Mouse (Mus musculus) stomach, postnatal 0 days (tissue): Measurements from ENCODE around the gene Lrp1. TPM values are rescaled to one million over a fixed set of nuclear protein-coding genes. Genes with fewer than 3 reads are reported as not detected.

ENCODE experiments used
- ATAC-seq: fragments of 200-750 bp; cut with Nextera tagmentation; 2 replicates; pipeline ENCODE4 v1.8.0; 2017; ENCODE audit not compliant: low FRiP score, low TSS enrichment
- DNase-seq: peaks from one replicate; pipeline ENCODE4 v3.0.0-alpha.2; 2016; ENCODE audit warnings: low spot score
- H3K27ac ChIP-seq: fragments of 300-500 bp; sonication (generic); replicated peaks from 2 replicates; pipeline ENCODE4 v1.5.1; 2014; ENCODE audit warnings: mild to moderate bottlenecking, control low read depth
- H3K27me3 ChIP-seq: fragments of 300-500 bp; sonication (generic); 2 replicates; pipeline ENCODE4 v1.6.1; 2014; ENCODE audit warnings: low read length; ENCODE audit not compliant: control insufficient read depth, insufficient read depth
- H3K36me3 ChIP-seq: fragments of 300-500 bp; sonication (generic); 2 replicates; pipeline ENCODE4 v1.6.1; 2014; ENCODE audit warnings: low read length, mixed read lengths; ENCODE audit not compliant: control insufficient read depth, insufficient read depth
- H3K4me1 ChIP-seq: fragments of 300-500 bp; sonication (generic); replicated peaks from 2 replicates; pipeline ENCODE4 v1.6.1; 2014; ENCODE audit warnings: antibody characterized with exemption; ENCODE audit not compliant: control insufficient read depth, insufficient read depth
- H3K4me2 ChIP-seq: fragments of 300-500 bp; sonication (generic); replicated peaks from 2 replicates; pipeline ENCODE4 v1.6.1; 2014; ENCODE audit warnings: low read depth, mild to moderate bottlenecking, control low read depth, moderate library complexity
- H3K4me3 ChIP-seq: fragments of 300-500 bp; sonication (generic); 2 replicates; pipeline ENCODE4 v1.5.1; 2014; ENCODE audit warnings: low read depth, low read length, control low read depth
- H3K9ac ChIP-seq: fragments of 300-500 bp; sonication (generic); 2 replicates; pipeline ENCODE4 v1.6.1; 2014; ENCODE audit warnings: mild to moderate bottlenecking, low read length, control low read depth, mixed read lengths
- H3K9me3 ChIP-seq: fragments of 300-500 bp; sonication (generic); 2 replicates; pipeline ENCODE4 v1.6.1; 2016; ENCODE audit warnings: low read length; ENCODE audit not compliant: control insufficient read depth
- CTCF ChIP-seq: IDR thresholded peaks from 2 replicates; pipeline ENCODE4 v1.5.1; 2016; ENCODE audit warnings: antibody characterized with exemption, low read depth, mild to moderate bottlenecking, moderate library complexity
- EP300 ChIP-seq: optimal IDR thresholded peaks from 2 replicates; pipeline ENCODE3; 2016; ENCODE audit warnings: antibody characterized with exemption
- WGBS: fragments of 180-500 bp; shearing (Covaris S2); extraction: QIAGEN DNeasy Blood & Tissue Kit; methylation state at CpG from one replicate; pipeline ENCODE4 v1.1.7; 2014; 5-methylcytosine and 5-hydroxymethylcytosine counted together
- polyA plus RNA-seq: library from polyadenylated mRNA; unstranded; fragments of >200 nt; fragmentation: Nextera tagmentation; extraction: Ambion mirVana; gene quantifications from 2 replicates; pipeline ENCODE4 v1.2.1, GENCODE M21; 2015

The Lrp1 gene
- polyA plus RNA-seq, 1 experiment from 2014 or later = 32.7 TPM

DNA sequence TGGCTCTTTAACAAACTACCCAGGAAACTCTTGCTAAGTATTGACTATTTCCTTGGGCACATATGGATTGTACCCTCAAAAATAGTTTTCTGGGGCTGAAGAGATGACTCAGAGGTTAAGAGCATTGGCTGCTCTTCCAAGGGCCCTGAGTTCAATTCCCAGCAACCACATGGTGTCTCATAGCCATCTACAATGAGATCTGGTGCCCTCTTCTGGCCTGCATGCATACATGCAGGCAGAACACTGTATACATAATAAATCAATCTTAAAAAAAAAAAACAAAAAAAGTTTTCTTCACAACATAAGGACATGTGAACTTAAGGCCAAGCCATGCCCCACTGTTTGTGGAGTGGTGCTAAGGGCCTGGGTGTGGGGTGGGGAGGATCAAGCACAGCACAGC is 59.8 kb downstream of the Lrp1 start:
- Histone ChIP-seq H3K27ac (no peak overlapping the region), H3K27me3 (no peaks in the 10 kb centered on the region), H3K4me1 (no peaks in the 10 kb centered on the region; the same call in 1 of the 2 replicates), H3K9ac (no peak overlapping the region), H3K9me3 (no peaks in the 10 kb centered on the region), H3K36me3 (peaks cover 41% of the 10 kb centered on the region), H3K4me3 (no peak overlapping the region), H3K4me2 (no peak overlapping the region)
- TF ChIP-seq CTCF (peak; percentile 65), EP300 (no peak)
- ATAC-seq = no peak
- no peak for DNase-seq

DNA sequence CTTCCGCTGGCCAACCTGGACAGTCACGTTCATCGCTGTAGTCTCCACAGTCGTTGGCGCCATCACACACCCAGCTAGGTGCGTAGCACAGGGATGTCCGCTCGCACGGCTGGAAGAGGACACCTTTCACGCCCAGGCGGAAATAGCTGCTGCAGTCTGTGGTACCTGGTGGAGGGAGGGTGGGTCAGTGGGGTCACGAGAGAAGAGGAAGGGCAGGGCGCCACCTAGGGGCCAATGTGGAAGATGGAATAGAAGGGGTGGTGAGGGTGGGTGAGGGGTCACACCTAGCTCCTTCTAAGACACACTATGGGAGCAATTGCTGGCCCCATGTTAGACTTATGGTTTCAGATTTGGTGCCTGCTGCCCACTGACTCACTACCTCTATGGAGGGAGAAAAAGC is 63.6 kb downstream of the Lrp1 start:
- 87% methylated on average over 13 of the region's 13 CpGs for WGBS
- H3K4me3 ChIP-seq = no peak overlapping the region
- H3K4me1 ChIP-seq = no peaks in the 10 kb centered on the region
- peaks cover 55% of the 10 kb centered on the region for H3K36me3 ChIP-seq
- DNase-seq (no peak), ATAC-seq (no peak)
- no peak overlapping the region for H3K4me2 ChIP-seq
- no peaks in the 10 kb centered on the region for H3K27me3 ChIP-seq
- TF ChIP-seq EP300 = no peak
- peak; percentile 60 for TF ChIP-seq CTCF
- H3K9ac ChIP-seq = no peak overlapping the region
- H3K27ac ChIP-seq = no peak overlapping the region
- no peaks in the 10 kb centered on the region for H3K9me3 ChIP-seq

DNA sequence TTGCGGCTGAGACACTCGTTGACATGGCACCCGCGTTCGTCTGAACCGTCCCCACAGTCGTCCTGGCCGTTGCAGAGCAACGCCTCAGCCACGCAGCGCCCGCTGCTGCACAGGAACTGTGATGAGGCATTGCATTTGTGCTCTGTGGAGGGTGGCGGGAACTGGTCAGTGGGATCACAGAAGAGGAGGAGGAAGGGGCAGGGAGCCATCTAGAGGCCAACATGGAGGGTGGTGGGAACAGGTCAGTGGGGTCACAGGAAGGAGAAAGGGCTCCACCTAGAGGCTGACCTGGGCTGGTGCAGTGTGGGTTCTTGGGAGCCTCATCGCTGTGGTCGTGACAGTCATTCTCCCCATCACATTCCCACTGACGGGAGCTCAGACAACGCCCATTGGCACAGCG is 65.2 kb downstream of the Lrp1 start:
- H3K4me2 ChIP-seq = no peak overlapping the region
- TF ChIP-seq CTCF (peak; percentile 76), EP300 (no peak)
- no peak overlapping the region for H3K27ac ChIP-seq
- WGBS = 79% methylated on average over 18 of the region's 18 CpGs
- DNase-seq (no peak), ATAC-seq (no peak)
- no peak overlapping the region for H3K4me3 ChIP-seq
- no peak overlapping the region for H3K9ac ChIP-seq
- H3K27me3 ChIP-seq = no peaks in the 10 kb centered on the region
- peaks cover 56% of the 10 kb centered on the region for H3K36me3 ChIP-seq
- no peaks in the 10 kb centered on the region for H3K4me1 ChIP-seq
- no peaks in the 10 kb centered on the region for H3K9me3 ChIP-seq

DNA sequence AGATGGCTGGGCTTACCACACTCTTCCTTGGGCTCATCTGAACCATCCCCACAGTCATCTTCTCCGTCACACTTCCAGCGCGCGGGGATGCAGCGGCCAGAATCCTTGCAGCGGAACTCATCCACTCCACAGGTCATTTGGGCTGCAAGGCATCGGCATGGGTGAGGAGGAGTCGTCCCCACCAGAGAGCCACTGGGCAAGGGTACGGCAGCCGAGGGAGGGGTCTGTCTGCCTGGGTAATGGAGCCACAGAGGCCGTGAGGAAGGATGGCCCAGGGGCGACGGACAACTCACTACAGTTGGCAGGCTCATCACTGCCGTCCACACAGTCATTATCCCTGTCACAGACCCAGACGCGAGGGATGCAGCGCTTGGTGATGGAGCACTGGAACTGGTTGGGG is 71.1 kb downstream of the Lrp1 start:
- no peak for DNase-seq
- Histone ChIP-seq H3K4me1 (no peaks in the 10 kb centered on the region), H3K36me3 (peaks cover 63% of the 10 kb centered on the region), H3K4me3 (no peak overlapping the region), H3K4me2 (no peak overlapping the region), H3K9ac (no peak overlapping the region), H3K9me3 (no peaks in the 10 kb centered on the region), H3K27ac (no peak overlapping the region), H3K27me3 (no peaks in the 10 kb centered on the region)
- no peak for ATAC-seq
- TF ChIP-seq CTCF (no peak), EP300 (no peak)
- 89% methylated on average over 17 of the region's 17 CpGs for WGBS

DNA sequence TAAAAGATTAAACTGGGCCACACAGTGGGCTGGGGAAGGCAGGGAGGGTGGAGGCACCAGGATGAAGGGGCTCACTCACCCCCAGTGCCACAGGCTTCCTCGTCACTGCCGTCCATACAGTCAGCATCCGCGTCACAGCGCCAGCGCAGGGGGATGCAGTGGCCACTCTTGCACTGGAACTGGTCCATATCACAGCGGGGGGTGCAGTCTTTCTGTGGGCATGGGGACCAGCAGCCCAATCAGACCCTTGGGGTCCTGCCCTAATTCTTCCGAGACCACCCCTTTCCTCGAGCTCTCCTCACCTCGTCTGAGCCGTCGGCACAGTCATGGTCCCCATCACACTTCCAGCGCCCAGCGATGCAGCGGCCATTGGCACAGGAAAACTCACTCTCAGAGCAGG is 72.7 kb downstream of the Lrp1 start:
- no peaks in the 10 kb centered on the region for H3K9me3 ChIP-seq
- ATAC-seq (no peak), DNase-seq (no peak)
- no peaks in the 10 kb centered on the region for H3K27me3 ChIP-seq
- no peak overlapping the region for H3K9ac ChIP-seq
- no peaks in the 10 kb centered on the region for H3K4me1 ChIP-seq
- H3K27ac ChIP-seq = no peak overlapping the region
- TF ChIP-seq CTCF (no peak), EP300 (no peak)
- H3K4me2 ChIP-seq = no peak overlapping the region
- peaks cover 50% of the 10 kb centered on the region for H3K36me3 ChIP-seq
- WGBS = 95% methylated on average over 15 of the region's 15 CpGs
- no peak overlapping the region for H3K4me3 ChIP-seq

DNA sequence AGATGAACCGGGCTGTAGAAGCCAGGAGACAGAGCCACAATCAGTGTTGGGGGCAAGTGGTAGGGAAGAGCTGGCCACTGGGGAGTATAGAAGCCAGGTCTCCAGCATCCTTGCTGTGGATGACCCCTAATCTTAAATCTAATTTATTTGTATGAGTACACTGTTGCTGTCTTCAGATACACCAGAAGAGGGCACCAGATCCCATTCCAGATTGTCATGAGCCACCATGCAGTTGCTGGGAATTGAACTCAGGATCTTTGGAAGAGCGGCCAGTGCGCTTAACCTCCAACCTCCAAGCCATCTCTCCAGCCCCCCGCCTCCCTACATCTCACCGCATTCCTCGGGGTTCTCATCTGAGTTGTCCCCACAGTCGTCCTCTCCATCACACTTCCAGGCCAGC is 74.4 kb downstream of the Lrp1 start:
- TF ChIP-seq CTCF (peak; percentile 66), EP300 (no peak)
- WGBS = 89% methylated on average over 7 of the region's 7 CpGs
- ATAC-seq (no peak), DNase-seq (no peak)
- Histone ChIP-seq H3K36me3 (peaks cover 46% of the 10 kb centered on the region), H3K27me3 (no peaks in the 10 kb centered on the region), H3K4me3 (no peak overlapping the region), H3K27ac (no peak overlapping the region), H3K9me3 (no peaks in the 10 kb centered on the region), H3K4me2 (no peak overlapping the region), H3K9ac (no peak overlapping the region), H3K4me1 (no peaks in the 10 kb centered on the region)
